Mouse (Mus musculus) gastrocnemius, postnatal 10 days (tissue): ENCODE measurements around the gene Tardbp. TPM values are rescaled to one million over a fixed set of nuclear protein-coding genes. Genes with fewer than 3 reads are reported as not detected.

Experiments used
- DNase-seq: peaks from one replicate; pipeline ENCODE4 v3.0.0; 2021; ENCODE audit warnings: mixed read lengths
- total RNA-seq, 2 experiments: library from RNA; stranded (reverse); gene quantifications; 2 replicates each; pipeline ENCODE4 v1.2.3; 2021

The Tardbp gene
- total RNA-seq, 2 experiments from 2014 or later = 130 to 172 TPM

- DNase-seq = no peak
Observed at GRCm38 (mm10) chr4:148602357-148603120, 24.3 kb downstream of the Tardbp start, which contains the start of gene Masp2. Gene Masp2, plus strand, starts transcription at chr4:148602554.

- DNase-seq = no peak
Observed at GRCm38 (mm10) chr4:148601871-148602270, 24.9 kb downstream of the Tardbp start.

- DNase-seq = no peak
Observed at GRCm38 (mm10) chr4:148600316-148600715, 26.5 kb downstream of the Tardbp start.

GRCm38 (mm10) chr4:148598826-148599225 is 28.0 kb downstream of the Tardbp start:
- no peak for DNase-seq

- no peak for DNase-seq
Observed at GRCm38 (mm10) chr4:148596731-148597130, 30.1 kb downstream of the Tardbp start.

GRCm38 (mm10) chr4:148595916-148596315 is 30.9 kb downstream of the Tardbp start:
- DNase-seq = no peak

GRCm38 (mm10) chr4:148593996-148594395 is 32.8 kb downstream of the Tardbp start:
- no peak for DNase-seq

GRCm38 (mm10) chr4:148591637-148592380 is 35.0 kb downstream of the Tardbp start:
- no peak for DNase-seq

GRCm38 (mm10) chr4:148591171-148591630 is 35.6 kb downstream of the Tardbp start, which contains the start of gene Srm:
Gene Srm, plus strand, starts transcription at chr4:148591503.
- DNase-seq = peak; percentile 98

GRCm38 (mm10) chr4:148590421-148591170 is 36.2 kb downstream of the Tardbp start:
- DNase-seq = no peak

- no peak for DNase-seq
Observed at GRCm38 (mm10) chr4:148589565-148589964, 37.3 kb downstream of the Tardbp start.

- DNase-seq = peak; percentile 50
Observed at GRCm38 (mm10) chr4:148588793-148589192, 38.0 kb downstream of the Tardbp start.

- no peak for DNase-seq
Observed at GRCm38 (mm10) chr4:148586648-148587047, 40.2 kb downstream of the Tardbp start.

- DNase-seq = no peak
Observed at GRCm38 (mm10) chr4:148583257-148583656, 43.6 kb downstream of the Tardbp start.

- DNase-seq = no peak
Observed at GRCm38 (mm10) chr4:148581422-148581821, 45.4 kb downstream of the Tardbp start.

- DNase-seq = no peak
Observed at GRCm38 (mm10) chr4:148580765-148581164, 46.1 kb downstream of the Tardbp start.

GRCm38 (mm10) chr4:148573222-148573621 is 53.6 kb downstream of the Tardbp start:
- DNase-seq = no peak

- DNase-seq = no peak
Observed at GRCm38 (mm10) chr4:148570693-148571295, 56.0 kb downstream of the Tardbp start.

GRCm38 (mm10) chr4:148570138-148570537 is 56.7 kb downstream of the Tardbp start:
- DNase-seq = no peak

GRCm38 (mm10) chr4:148563595-148563994 is 63.2 kb downstream of the Tardbp start:
- DNase-seq = no peak

GRCm38 (mm10) chr4:148562676-148563075 is 64.1 kb downstream of the Tardbp start:
- DNase-seq = no peak
